In the genomic region with DNA sequence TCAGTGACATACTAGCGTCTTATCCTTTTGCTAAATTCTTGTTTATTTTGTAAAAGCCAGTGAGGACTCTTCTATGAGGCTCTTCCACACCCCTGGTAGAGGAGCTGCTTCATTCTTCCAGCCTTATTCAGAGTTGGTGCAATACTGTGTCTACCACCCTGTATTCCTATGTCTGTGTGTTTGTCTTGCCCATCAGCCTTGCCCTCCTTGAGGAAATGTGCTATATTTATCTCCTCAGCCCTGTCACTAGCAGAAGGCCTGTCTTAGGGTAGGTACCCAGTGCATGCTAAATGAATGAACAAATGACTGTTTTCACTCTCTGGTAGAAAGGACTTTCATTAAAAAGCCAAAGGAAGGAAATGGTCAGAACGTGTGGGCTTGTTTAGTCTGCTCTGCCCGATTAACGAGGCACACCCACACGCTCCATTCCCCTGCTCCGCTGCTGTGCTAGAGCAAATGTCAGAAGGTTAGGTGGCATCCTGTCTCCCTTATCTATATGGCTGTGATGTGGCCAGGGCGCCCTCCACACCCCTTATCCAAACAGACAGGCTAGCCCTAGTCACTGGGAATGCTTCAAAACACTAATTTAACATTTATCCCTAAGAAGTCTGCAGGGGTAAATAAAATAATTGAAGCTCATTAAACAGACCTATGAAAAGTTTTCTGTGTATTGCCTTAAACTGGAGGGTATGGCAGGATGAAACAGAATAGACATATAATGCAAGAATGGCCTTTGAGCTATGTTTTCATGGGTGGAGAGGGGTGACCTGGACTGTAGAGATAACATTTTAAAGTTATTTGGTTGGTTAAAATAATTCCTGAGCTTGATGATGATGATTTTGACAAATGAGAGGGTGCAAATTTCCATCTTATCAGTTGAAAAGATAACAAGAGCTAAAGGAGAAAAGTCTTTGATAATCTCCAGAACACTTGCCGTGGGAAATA, we compare ENCODE assay signal across 17 mouse cellular contexts.
DNase-seq lines count a peak whose midpoint lies in the region; ATAC-seq lines count a peak whose summit lies in the region.
"Had no signal": no experiment of that assay in that cellular context is flagged by ENCODE, and none has a peak within 500 bp of the region (broad histone marks: within the 10 kb centered on the region; RNA-seq: fewer than 3 reads in every experiment).

No protein-coding gene starts in this region.

- H3K27me3 ChIP-seq in heart, embryonic 15.5 days: no peaks in the 10 kb centered on the region
- no peaks in the 10 kb centered on the region for H3K27me3 ChIP-seq in megakaryocyte, embryonic 14.5 days (replicated peaks)
- no peaks in the 10 kb centered on the region for H3K27me3 ChIP-seq in midbrain, embryonic 11.5 days (ENCODE audit: control insufficient read depth, insufficient read depth, low read length)
- H3K27me3 ChIP-seq: neural tube, embryonic 13.5 days had no signal

- H3K9ac ChIP-seq in heart, embryonic 15.5 days: no peak overlapping the region
- H3K9ac ChIP-seq in midbrain, embryonic 11.5 days (ENCODE audit: low read length): no peak overlapping the region
- H3K9ac ChIP-seq: neural tube, embryonic 13.5 days had no signal

- no peaks in the 10 kb centered on the region for H3K4me1 ChIP-seq in heart, embryonic 15.5 days (replicated peaks)
- H3K4me1 ChIP-seq in megakaryocyte, embryonic 14.5 days: peaks cover 56% of the 10 kb centered on the region
- no peaks in the 10 kb centered on the region for H3K4me1 ChIP-seq in midbrain, embryonic 11.5 days (ENCODE audit: control insufficient read depth, insufficient read depth, low read length)

- 0 out of 2 replicates have a peak, but pooled peaks have one; percentile 18 for ATAC-seq in heart, embryonic 15.5 days (replicated peaks; ENCODE audit: insufficient number of reproducible peaks, insufficient read depth, low FRiP score, low read depth)
- ATAC-seq in midbrain, embryonic 11.5 days (ENCODE audit: low FRiP score): no peak
- ATAC-seq: intestine, embryonic 16.5 days had no signal

- no peak overlapping the region for H3K4me3 ChIP-seq in heart, embryonic 15.5 days
- H3K4me3 ChIP-seq in megakaryocyte, embryonic 14.5 days (replicated peaks): peak overlapping the region; percentile 78
- no peak overlapping the region for H3K4me3 ChIP-seq in midbrain, embryonic 11.5 days (ENCODE audit: low read depth, low read length)
- H3K4me3 ChIP-seq: embryonic facial prominence, embryonic 10.5 days; neural tube, embryonic 13.5 days had no signal

- H3K36me3 ChIP-seq in heart, embryonic 15.5 days: no peaks in the 10 kb centered on the region
- no peaks in the 10 kb centered on the region for H3K36me3 ChIP-seq in megakaryocyte, embryonic 14.5 days (replicated peaks; ENCODE audit: low read length)
- no peaks in the 10 kb centered on the region for H3K36me3 ChIP-seq in midbrain, embryonic 11.5 days (ENCODE audit: control insufficient read depth, insufficient read depth, low read length)
- H3K36me3 ChIP-seq: embryonic facial prominence, embryonic 10.5 days; neural tube, embryonic 13.5 days had no signal

- no peaks in the 10 kb centered on the region for H3K9me3 ChIP-seq in heart, embryonic 15.5 days (replicated peaks)
- H3K9me3 ChIP-seq in megakaryocyte, embryonic 14.5 days: no peaks in the 10 kb centered on the region
- no peaks in the 10 kb centered on the region for H3K9me3 ChIP-seq in midbrain, embryonic 11.5 days (ENCODE audit: control insufficient read depth, low read length)
- H3K9me3 ChIP-seq: embryonic facial prominence, embryonic 10.5 days; neural tube, embryonic 13.5 days had no signal

- WGBS in heart, embryonic 15.5 days: 34% methylated on average over 8 of the region's 8 CpGs
- WGBS in midbrain, embryonic 11.5 days: 88% methylated on average over 8 of the region's 8 CpGs

- H3K27ac ChIP-seq in heart, embryonic 15.5 days: no peak overlapping the region
- H3K27ac ChIP-seq in midbrain, embryonic 11.5 days (ENCODE audit: low read depth, low read length): no peak overlapping the region
- H3K27ac ChIP-seq: embryonic facial prominence, embryonic 10.5 days; macrophage; neural tube, embryonic 13.5 days had no signal

- DNase-seq in heart, postnatal 14 days: no peak
- DNase-seq in c-Kit-negative CD71-positive TER-119-positive erythroid progenitor cells, embryonic 14.5 days (ENCODE audit: low read depth, low spot score): peak; percentile 2
- peak; percentile 69 for DNase-seq in liver
- DNase-seq in B cell, adult 2 months: no peak
- DNase-seq in midbrain, embryonic 11.5 days (ENCODE audit: low spot score, missing footprints): no peak
- no peak for DNase-seq in gastrocnemius, adult 8-10 months (ENCODE audit: low spot score in 2 of 2)
- DNase-seq: adrenal gland, adult 2 months; kidney, postnatal 25 days; left cerebral cortex, postnatal 4 days; right cerebral cortex, adult 18-20 months; thymus, postnatal 25 days had no signal

- H3K4me2 ChIP-seq in heart, embryonic 15.5 days: no peak overlapping the region
- H3K4me2 ChIP-seq in midbrain, embryonic 11.5 days: no peak overlapping the region
- H3K4me2 ChIP-seq: neural tube, embryonic 13.5 days had no signal

- intact Hi-C loops in heart, postnatal 14 days (cut with DNase I): no loop called here

Comparison
In these comparisons a context has a peak if more than half of its experiments do, and no peak if none do; other contexts are left out.
1. DNase-seq: peak in c-Kit-negative CD71-positive TER-119-positive erythroid progenitor cells, embryonic 14.5 days (single experiment) and liver (single experiment); none in heart, postnatal 14 days (0 of 2), B cell, adult 2 months (0 of 2), midbrain, embryonic 11.5 days (single experiment) and gastrocnemius, adult 8-10 months (0 of 2).